Mouse (Mus musculus) cerebellum, postnatal 10 days (tissue): ENCODE data around the gene Amy2a4.
"Not testable (repeated sequence)": the region's sequence is repeated elsewhere in the genome, so short reads cannot be mapped to it uniquely, and the experiment has no call there.

Experiments
- DNase-seq, 2 experiments: peaks; one replicate each; pipeline ENCODE4 v3.0.0; 2021; ENCODE audit warnings: mixed read lengths in 2 of 2

Gene Amy2a4

GRCm38 (mm10) chr3:113291349-113291748 lies at the start of gene Amy2a4:
Amy2a4 (minus strand) TSS chr3:113291449.
- not testable (repeated sequence) for DNase-seq

- not testable (repeated sequence) for DNase-seq
Observed at GRCm38 (mm10) chr3:113323952-113324351, 32.7 kb upstream of the Amy2a4 start, which contains the start of gene Amy2a3. Amy2a3 (minus strand) TSS chr3:113324052.

GRCm38 (mm10) chr3:113312937-113313336 lies 21.7 kb upstream of the Amy2a4 start:
- DNase-seq = not testable (repeated sequence)

GRCm38 (mm10) chr3:113280285-113280684 lies 11.0 kb downstream of the Amy2a4 start:
- not testable (repeated sequence) for DNase-seq

DNA sequence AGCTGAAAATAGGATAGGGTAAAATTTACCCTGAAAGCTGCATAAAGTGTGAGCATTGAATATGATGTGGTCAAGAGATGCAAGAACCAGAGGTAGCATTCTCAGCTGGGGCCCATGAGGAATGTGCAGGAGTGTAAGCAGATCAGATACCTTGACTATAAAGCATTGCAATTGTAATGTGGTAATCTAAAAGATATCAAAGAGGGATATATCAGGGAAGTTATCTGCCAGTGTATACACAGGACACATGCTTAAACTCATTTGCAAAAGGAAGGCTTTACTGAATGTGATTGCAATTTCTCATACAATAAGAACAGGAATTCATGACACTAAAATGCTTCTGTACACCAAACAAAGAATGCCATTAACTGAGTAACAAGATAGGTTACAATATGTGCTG lies 11.7 kb downstream of the Amy2a4 start:
- DNase-seq = not testable (repeated sequence)

DNA sequence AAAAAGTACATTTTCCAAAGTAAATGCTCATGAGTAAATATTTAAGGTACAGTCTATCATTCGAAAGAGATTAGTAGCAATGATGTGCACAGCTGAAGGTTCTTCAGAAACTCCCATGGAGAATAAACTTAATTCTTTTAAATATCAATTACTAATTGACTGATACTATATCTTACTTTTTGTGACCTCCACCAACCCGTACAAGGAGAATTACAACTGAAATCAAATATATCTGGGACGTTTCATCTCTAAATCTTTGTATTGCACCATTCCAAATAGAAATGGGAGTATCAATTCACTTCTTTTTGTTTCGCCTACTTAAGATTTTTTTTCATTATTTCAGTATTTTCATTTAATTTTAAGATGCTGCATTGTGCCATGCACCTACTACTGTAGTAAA lies 32.5 kb downstream of the Amy2a4 start, which contains the start of gene Amy2a5:
Gene Amy2a5 (minus strand): TSS at position 101 of the 400 bp plus-strand sequence.
- not testable (repeated sequence) for DNase-seq
